Mouse (Mus musculus): ENCODE data around the gene Pim3.

GRCm38 (mm10) chr15:88895891-88896290, 33.9 kb downstream of the Pim3 start:
- TF ChIP-seq GATA1 (IDR thresholded peaks at IDR 0.05; ENCODE audit: low read length) (no peak), TAL1 (IDR thresholded peaks at IDR 0.05; ENCODE audit: low read length) (no peak)

Measured in erythroblast, embryonic 14.5 days (primary cell).